Mouse (Mus musculus) gastrocnemius, adult 18-20 months (tissue): ENCODE measurements around the gene Per2. TPM values are rescaled to one million over a fixed set of nuclear protein-coding genes. Genes with fewer than 3 reads are reported as not detected.
A peak's percentile ranks its signal among the peaks of the same experiment; 100 is the strongest.

Experiments used
- DNase-seq: peaks from one replicate; pipeline ENCODE4 v3.0.0; 2021; ENCODE audit warnings: low spot score
- total RNA-seq, 2 experiments: library from RNA; stranded (reverse); gene quantifications; 2 replicates each; pipeline ENCODE4 v1.2.3; 2021

Gene Per2
- total RNA-seq, 2 experiments from 2014 or later: 2.3 to 3.0 TPM

- DNase-seq: no peak
Measured at GRCm38 (mm10) chr1:91435606-91436130, 23.5 kb downstream of the Per2 start.

GRCm38 (mm10) chr1:91434905-91435304, 24.2 kb downstream of the Per2 start:
- DNase-seq: no peak

GRCm38 (mm10) chr1:91430761-91431160, 28.4 kb downstream of the Per2 start:
- DNase-seq: no peak

- DNase-seq: no peak
Measured at GRCm38 (mm10) chr1:91429212-91429611, 29.9 kb downstream of the Per2 start.

GRCm38 (mm10) chr1:91428614-91429013, 30.5 kb downstream of the Per2 start:
- peak; percentile 87 for DNase-seq

- DNase-seq: no peak
Measured at GRCm38 (mm10) chr1:91426397-91426796, 32.7 kb downstream of the Per2 start.

GRCm38 (mm10) chr1:91420601-91421065, 38.5 kb downstream of the Per2 start:
- DNase-seq: no peak

GRCm38 (mm10) chr1:91419862-91420600, 39.1 kb downstream of the Per2 start:
- DNase-seq: no peak

- no peak for DNase-seq
Measured at GRCm38 (mm10) chr1:91417991-91418390, 41.1 kb downstream of the Per2 start.

GRCm38 (mm10) chr1:91415311-91415710, 43.8 kb downstream of the Per2 start:
- DNase-seq: no peak

GRCm38 (mm10) chr1:91414903-91415302, 44.2 kb downstream of the Per2 start:
- DNase-seq: no peak

GRCm38 (mm10) chr1:91413898-91414594, 45.1 kb downstream of the Per2 start, which contains the start of gene Hes6:
TSS of gene Hes6 (minus strand) at chr1:91414038.
- DNase-seq: peak; percentile 81

GRCm38 (mm10) chr1:91413536-91413897, 45.6 kb downstream of the Per2 start:
- DNase-seq: peak; percentile 36

- DNase-seq: peak; percentile 95
Measured at GRCm38 (mm10) chr1:91413030-91413506, 46.1 kb downstream of the Per2 start.

GRCm38 (mm10) chr1:91412286-91413029, 46.7 kb downstream of the Per2 start:
- no peak for DNase-seq

GRCm38 (mm10) chr1:91411631-91412285, 47.4 kb downstream of the Per2 start:
- no peak for DNase-seq

- DNase-seq: peak; percentile 38
Measured at GRCm38 (mm10) chr1:91407819-91408218, 51.3 kb downstream of the Per2 start.

GRCm38 (mm10) chr1:91405406-91406169, 53.5 kb downstream of the Per2 start:
- DNase-seq: peak; percentile 86

GRCm38 (mm10) chr1:91404976-91405375, 54.1 kb downstream of the Per2 start:
- DNase-seq: no peak
